Mouse (Mus musculus): ENCODE results near the gene Rnf215.

- no peak for TF ChIP-seq CTCF (IDR thresholded peaks at IDR 0.05; ENCODE audit: control insufficient read depth, insufficient read depth, insufficient read length)
- TF ChIP-seq USF1 (IDR thresholded peaks at IDR 0.05; ENCODE audit: low read depth), result no peak
- no peak for TF ChIP-seq MAX (IDR thresholded peaks at IDR 0.05)
- TF ChIP-seq CEBPB (IDR thresholded peaks at IDR 0.05; ENCODE audit: low read depth), result no peak
These were observed 42.7 kb downstream of the Rnf215 start for GRCm38 (mm10) chr11:4177716-4178115.

All from C2C12 (cell line).